Mouse (Mus musculus): ENCODE data around the gene Hist1h2aa.
A peak's percentile ranks its signal among the peaks of the same experiment; 100 is the strongest.

Gene Hist1h2aa

DNA sequence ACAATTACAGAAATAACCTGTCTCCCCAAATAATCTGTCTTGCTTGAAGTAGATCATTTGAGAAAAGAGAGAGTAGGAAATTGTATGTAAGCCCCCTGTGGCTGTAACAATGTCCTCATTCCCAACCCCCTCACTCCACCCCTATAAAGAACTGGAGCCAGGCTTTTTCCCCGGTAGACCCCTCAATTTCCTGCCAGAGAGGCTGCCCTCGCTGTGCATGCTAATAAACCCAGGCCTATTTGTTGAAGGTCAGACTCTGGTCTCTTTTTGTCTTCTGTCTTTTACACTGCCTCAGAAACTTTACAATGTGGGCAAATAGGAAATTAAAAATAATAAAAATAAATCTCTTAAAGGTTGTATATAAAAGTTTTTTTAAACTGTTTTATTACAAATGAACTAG, 12.0 kb downstream of the Hist1h2aa start:
- no peak for DNase-seq

DNA sequence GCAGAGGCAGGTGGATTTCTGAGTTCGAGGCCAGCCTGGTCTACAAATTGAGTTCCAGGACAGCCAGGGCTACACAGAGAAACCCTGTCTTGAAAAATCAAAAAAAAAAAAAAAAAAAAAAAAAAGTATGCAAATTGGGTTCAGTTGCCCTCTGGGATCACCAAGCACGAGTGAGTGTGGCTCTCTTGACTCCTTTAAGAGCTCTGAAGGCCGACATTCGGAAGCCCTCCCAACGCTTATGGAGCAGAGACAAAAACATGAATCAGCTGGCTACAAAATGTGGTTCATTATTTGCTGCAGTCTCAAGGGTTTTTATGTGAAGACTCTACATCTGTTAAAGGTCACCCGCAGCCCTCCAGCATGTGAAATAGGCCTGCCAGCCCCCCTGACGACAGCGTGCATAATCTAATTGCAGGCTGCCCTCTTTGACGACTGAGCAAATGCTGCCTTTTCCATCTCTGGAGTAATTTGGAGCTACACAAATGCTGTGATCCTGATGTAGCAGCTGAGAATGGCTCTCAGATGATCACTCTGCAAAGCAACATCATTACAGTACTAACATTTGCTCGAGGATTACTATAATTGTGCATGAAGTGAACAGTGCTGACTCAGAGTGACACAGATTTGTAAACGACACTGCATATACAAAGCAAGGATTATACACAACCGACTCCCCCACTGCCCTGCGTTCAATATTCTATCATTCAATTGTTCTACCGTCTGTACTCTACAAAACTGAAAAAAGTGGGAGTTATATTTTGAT, 15.4 kb downstream of the Hist1h2aa start:
- DNase-seq: peak; percentile 43

DNA sequence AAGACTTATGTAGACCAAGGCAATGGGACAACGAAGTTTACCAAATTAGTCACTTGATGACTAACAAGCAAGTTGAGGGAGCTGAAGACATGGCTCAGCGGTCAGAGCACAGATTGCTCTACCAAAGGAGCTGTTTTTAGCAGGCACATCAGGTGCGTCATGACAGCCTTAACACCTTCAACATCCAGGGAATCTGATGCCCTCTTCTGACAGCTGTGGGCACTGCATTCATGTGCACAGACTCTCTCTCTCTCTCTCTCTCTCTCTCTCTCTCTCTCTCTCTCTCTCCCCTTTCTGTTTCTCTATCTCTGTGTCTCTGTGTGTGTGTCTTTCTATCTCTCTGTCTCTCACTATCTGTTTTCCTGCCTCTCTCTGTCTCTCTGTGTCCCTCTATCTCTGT, 16.7 kb downstream of the Hist1h2aa start:
- no peak for DNase-seq

- peak; percentile 11 for DNase-seq
Observed at GRCm38 (mm10) chr13:23959776-23960175, 25.5 kb downstream of the Hist1h2aa start.

GRCm38 (mm10) chr13:23964909-23965308, 30.6 kb downstream of the Hist1h2aa start:
- no peak for DNase-seq

- no peak for DNase-seq
Observed at GRCm38 (mm10) chr13:23971870-23972269, 37.6 kb downstream of the Hist1h2aa start.

DNA sequence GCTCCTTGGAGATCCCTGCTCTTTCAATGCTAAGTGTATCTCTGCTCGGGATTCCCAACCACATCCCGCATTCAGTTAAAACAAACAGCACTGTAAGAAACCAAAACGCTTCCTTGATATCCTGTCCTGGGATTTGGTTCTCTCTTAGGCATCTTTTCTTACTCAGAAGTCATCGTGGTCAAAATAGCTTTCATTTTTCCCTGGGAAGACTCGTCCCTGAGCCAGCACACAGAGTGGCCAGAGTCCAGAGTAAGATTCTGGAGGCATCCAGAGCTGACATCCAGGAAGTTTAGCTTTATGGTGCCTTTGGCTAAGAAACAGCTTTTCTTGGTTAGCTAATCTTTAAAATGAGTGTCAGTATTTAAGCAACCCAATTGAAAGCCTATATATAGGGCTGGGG, 38.0 kb downstream of the Hist1h2aa start:
- no peak for DNase-seq
